Mouse (Mus musculus): ENCODE measurements at regions not wholly inside any gene's neighbourhood (a gene's known extent, or its start where the extent isn't known, plus 50 kb on each side); places are given as distances from the start of the nearest gene placed in this dataset.

DNA sequence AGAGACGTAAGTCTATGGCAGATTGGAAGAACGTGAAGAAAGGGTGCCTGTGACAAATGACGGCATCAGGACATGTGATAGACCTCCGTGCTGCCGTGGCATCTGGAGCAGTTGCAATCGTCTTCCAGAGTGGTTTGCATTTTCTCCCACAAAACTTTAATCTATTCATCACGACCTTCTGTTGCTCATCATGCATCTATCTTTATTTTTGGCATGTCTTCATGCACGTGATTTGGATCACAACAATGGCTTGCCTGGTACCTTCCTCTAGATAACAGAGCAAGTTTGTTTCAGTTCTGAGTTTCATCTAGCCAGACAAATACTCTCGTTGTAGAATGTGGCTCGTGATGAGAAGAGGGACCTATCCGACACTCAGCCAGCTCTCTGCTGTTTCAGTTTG, 164.4 kb upstream of the Spaca1 start:
- no peak for ATAC-seq (ENCODE audit: extremely low read depth, insufficient number of reproducible peaks, low FRiP score, poor library complexity, severe bottlenecking)

DNA sequence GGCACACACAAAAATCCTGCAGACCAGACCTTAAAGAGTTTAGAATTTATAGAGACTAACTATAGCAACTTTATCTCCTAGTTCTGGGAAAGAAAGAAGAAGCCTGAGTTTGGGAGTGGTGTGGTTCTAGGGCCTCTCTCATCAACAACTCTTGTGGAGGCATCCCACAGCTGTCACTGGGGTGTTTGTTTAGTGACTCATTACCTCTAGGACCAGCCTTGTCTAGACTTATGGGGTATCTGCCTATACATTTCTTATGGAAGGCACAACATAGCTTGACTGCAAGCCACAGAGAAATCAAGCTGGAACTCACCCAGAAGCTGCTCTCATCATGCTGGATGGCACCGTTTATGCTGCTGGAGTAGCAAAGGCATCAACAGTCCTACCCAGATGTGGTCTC, 171.9 kb upstream of the Spaca1 start:
- no peak for ATAC-seq (ENCODE audit: extremely low read depth, insufficient number of reproducible peaks, low FRiP score, poor library complexity, severe bottlenecking)

DNA sequence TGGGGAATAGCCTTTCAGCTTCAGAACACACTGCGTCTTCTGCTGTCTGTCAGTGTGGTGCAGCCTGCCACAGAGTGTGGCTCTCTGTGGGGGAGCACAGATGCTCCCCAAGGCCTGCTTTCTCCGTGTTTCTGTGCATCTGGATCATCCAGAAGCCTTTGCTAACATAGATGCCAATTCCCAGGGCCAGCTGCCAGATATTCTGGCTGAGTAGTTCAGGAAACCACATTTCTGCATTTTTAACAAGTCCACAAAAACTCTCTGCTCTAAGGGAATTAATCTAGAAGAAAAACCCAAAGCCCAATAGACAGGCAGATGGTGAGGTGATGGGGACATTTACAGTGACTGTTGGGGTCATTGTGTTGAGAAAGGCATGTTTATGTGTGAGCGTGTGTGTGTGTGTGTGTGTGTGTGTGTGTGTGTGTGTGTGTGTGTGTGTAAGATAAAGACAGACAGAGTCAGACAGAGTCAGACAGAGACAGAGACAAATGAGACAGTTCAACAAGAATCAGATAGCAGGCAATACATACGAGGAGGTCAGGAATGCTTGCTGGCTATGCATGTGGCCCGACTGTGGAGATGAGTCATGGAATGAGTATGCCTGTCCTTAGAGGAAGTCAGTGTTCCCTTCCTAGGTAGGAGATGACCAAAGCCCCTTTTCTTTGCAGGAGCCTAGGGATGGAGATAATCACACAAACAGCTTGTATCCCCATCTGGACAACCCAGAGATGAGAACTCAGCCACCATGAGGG, 176.3 kb upstream of the Spaca1 start:
- ATAC-seq (ENCODE audit: extremely low read depth, insufficient number of reproducible peaks, low FRiP score, poor library complexity, severe bottlenecking), result no peak

DNA sequence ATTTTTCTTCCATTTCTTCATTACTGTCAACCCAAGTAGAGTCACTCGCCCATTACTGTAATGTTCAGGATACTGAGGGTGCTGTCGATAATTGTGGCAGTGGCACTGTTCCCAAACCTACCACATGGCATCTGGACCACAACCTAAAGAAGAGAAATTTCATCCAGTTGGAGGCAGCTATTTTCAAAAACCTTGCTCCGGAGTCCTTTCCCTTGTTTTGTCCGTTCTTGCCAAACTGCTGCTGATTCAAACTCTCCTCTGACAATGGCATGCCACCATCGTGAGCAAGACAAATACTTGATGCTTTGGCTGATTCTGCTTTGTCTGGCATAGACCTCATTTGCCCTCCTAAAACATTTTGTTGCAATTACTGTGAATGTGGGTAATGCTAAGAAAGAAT, 176.9 kb upstream of the Spaca1 start:
- ATAC-seq (ENCODE audit: extremely low read depth, insufficient number of reproducible peaks, low FRiP score, poor library complexity, severe bottlenecking), result no peak

DNA sequence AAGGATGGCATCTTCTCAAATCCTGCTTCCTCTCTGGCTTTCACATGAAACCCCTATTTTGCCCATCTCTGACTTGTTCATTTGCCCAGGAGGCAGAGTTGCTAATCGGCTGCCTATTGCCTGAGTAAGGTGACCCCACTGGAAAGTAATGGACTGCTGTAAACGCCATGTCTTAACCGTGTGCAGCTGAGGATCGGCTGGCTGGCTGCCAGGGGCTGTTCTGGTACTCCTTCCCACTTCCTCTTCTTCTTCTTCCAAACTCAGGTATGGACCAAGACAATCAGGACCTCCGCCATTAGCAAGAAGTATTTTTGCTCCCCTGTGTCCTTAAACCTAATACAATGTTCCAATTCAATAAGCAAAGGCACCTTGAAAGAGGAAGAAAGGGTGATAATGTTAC, 177.6 kb upstream of the Spaca1 start:
- ATAC-seq (ENCODE audit: extremely low read depth, insufficient number of reproducible peaks, low FRiP score, poor library complexity, severe bottlenecking), result no peak

DNA sequence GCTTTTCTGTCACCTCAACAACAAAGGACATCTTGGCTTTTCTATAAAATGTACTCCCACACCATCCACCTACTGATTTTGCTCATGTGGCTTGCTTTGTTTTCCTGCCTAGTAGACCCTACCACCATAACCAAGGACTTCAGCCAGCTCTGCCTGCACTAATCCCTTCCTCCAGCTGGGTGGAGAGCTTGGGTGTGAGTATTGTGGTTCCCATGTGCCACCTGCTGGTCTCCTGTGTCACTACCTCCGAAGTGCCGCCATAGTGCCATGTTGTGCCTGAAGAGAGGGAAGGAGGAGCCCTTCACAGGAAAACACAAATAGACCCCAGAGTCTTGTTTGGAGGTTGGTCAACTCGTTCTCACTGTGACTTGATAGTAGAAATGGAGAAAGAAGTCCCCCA, 181.3 kb upstream of the Spaca1 start:
- ATAC-seq (ENCODE audit: extremely low read depth, insufficient number of reproducible peaks, low FRiP score, poor library complexity, severe bottlenecking), result peak; percentile 41; the same call in 1 of the 2 replicates

DNA sequence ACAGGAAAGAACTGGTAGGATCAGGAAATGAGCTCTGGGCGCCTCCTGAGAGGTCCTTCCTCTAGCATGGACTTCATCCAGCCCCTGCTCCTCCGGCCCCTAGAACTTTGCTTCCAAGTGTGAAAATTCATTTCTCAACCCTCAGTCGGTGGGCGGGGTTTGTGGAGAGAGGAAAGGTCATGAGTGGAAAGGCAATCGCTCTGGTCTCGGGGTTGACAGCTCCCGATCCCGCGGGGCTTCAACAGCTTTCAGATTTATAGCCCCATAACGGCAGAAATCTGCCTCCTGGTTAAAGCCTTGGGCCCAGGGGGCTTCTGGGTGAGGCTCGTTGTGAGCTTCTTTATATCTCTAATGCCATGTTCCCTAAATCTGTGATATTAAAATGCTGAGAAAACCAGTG, 184.2 kb upstream of the Spaca1 start:
- no peak for ATAC-seq (ENCODE audit: extremely low read depth, insufficient number of reproducible peaks, low FRiP score, poor library complexity, severe bottlenecking)

DNA sequence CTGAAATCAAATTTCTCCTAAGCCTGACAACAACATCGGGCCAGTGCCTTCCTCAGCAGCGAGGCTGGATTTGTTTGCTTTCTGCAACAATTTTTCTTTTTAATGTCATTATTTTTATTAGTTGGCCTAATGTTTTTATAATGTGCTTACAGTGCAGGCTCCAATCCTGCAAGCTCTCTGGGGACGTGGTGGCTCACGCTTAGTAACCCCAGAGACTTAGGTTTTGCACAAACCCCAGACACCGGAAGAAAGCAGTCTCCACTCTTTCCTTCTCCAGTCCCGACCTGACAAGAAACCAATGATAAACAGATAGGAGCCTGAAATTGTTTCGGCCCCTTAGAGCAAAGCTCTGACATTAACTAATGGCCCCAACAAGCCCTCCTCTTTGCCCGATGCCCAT, 184.7 kb upstream of the Spaca1 start:
- no peak for ATAC-seq (ENCODE audit: extremely low read depth, insufficient number of reproducible peaks, low FRiP score, poor library complexity, severe bottlenecking)

DNA sequence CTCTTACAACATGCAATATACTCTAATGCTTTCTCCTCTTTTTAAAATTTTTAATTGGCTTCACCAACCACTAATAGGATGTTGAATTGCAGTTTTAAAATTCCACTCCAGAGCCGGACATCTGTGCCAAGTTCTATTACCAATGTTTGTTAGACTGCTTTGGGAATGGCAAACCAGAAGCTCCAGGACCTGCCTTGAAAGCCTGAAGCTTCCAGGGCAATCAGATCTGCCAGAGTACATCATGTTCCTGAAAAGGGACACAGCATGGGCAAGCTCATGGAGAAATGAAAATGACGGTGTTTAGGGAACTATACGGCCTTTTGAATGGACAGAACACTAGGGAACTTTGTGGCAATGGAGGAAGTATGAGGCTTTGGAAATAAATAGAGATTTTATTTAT, 187.8 kb upstream of the Spaca1 start:
- no peak for ATAC-seq (ENCODE audit: extremely low read depth, insufficient number of reproducible peaks, low FRiP score, poor library complexity, severe bottlenecking)

DNA sequence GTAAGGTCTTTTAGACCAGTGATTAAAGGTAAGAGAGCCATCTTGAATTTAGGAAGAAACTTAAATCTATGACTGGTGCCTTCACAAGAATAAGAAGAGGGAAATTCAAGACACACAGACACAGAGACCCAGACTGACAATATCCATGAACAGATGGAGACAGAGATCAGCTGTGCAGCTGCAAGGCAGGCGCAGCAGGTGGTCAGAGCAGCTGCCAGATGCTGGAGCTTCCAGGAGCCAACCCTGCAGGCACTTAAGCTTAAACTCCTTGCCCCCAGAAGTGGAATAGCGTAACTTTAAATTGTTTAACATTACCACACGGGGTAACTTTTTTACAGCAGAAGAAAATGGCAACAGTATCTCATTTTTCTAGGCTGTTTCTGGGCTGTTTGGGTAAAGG, 189.6 kb upstream of the Spaca1 start:
- no peak for ATAC-seq (ENCODE audit: extremely low read depth, insufficient number of reproducible peaks, low FRiP score, poor library complexity, severe bottlenecking)

DNA sequence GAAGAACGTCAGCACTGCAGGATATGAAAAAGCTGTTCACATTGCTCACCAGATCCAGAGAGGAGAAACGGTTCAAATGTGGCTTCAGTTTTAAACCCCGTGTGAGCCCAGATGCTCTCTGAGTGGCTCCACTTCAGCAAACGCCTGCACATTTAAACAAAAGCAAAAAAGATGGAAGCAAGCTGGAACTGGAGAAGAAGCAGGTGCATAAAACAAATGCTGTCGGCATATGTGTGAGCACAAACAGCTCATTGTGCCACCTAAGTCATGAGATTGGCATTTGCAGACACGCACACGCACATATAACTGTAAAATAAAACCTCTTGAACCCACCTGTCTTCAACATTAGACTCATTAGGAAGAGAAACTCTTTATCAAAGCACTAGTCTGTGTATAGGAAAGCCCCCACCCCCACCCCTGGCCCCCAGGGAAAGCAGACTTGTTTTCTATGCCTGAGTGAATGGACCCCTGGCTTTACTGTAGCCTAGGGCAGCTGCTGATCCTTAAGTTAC, 191.1 kb upstream of the Spaca1 start:
- no peak for ATAC-seq (ENCODE audit: extremely low read depth, insufficient number of reproducible peaks, low FRiP score, poor library complexity, severe bottlenecking)

DNA sequence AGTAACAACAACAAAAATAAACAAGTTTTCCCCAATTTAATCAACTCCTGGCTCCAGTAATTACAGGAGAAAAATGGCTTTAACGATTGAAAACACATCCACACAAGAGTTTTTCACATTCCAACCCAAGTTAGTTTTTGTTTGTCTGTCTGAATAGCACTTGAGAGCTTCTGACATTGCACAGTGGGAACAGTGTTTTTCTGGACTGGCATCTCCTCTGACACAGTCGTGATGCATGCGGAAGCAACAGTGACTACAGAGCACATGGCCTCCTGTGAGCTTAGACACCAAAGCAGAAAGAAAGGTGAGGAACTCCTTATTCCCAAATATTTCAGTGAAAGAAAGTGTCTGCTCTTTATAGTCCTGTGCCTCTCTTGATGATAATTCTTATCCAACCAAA, 191.7 kb upstream of the Spaca1 start:
- ATAC-seq (ENCODE audit: extremely low read depth, insufficient number of reproducible peaks, low FRiP score, poor library complexity, severe bottlenecking), result no peak

DNA sequence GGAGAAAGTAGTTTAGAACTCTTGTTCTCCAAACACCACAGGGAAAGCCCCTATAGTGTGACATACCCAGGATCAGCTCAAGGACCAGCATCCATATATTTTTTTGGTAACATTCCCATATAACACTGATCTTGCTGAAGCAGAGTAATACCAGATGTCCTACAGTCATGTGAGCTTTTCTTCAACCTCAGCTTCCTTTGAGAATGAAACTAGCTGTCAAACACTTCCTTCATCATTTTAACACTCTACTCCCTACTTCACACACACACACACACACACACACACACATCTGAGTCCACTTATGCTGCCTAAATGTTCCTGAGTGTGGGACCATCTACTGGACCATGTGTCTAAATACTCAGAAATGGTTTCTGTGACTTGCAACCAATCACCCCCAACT, 209.5 kb upstream of the Spaca1 start:
- no peak for ATAC-seq (ENCODE audit: extremely low read depth, insufficient number of reproducible peaks, low FRiP score, poor library complexity, severe bottlenecking)

DNA sequence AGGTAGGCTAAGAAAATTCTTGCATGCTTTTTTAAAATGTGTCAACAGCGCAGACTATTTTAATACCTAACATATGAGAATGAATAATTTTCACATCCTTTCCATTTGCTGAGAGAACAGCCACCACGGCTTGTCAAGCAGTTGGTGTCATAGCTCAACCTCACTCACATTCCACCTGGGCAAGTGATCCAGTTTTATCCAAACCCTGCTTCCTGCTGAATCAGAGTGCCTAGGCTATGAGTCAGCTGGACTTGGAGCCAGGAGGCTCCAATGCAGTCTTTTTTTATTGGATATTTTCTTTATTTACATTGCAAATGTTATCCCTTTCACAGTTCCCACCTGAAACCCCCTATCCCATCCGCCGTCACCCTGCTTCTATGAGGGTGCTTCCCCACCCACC, 210.5 kb upstream of the Spaca1 start:
- ATAC-seq (ENCODE audit: extremely low read depth, insufficient number of reproducible peaks, low FRiP score, poor library complexity, severe bottlenecking), result no peak

DNA sequence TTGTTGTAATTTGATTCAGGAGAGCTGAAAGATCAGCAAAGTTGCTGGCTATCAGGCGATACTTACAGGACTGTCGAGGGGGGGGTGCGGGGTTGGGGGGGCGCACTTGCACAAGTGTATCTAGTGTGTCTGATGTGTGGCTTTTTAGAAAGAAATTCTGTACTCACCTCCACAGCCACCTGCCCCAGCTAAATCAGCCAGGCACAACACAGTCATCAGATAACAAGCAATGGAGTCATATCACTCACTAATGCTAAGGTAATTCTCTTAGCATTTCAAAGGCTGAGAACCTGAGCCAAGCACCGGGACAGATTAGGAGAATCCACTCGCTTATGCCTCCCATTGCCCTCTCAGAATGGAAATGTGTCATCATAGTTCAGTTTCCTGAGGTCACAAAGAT, 211.8 kb upstream of the Spaca1 start:
- no peak for ATAC-seq (ENCODE audit: extremely low read depth, insufficient number of reproducible peaks, low FRiP score, poor library complexity, severe bottlenecking)

DNA sequence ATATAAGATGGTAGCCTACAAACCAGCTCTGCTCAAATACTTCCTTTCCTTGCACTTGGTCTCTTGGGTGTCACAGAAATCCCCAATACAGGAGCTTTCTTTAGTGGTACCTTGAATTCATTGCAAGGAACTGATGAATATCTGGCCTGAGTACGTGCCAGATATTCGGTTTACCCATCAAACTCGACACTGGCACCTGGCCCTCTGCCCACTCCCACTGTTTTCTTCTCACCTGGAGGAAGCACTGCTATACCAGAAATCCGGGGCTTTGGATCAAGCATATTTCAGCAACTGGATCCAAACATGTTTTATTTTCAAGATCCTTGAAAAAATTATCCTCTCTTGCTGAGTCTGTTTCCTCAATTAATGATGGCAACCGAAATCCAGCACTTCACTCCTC, 214.4 kb upstream of the Spaca1 start:
- ATAC-seq (ENCODE audit: extremely low read depth, insufficient number of reproducible peaks, low FRiP score, poor library complexity, severe bottlenecking), result no peak

DNA sequence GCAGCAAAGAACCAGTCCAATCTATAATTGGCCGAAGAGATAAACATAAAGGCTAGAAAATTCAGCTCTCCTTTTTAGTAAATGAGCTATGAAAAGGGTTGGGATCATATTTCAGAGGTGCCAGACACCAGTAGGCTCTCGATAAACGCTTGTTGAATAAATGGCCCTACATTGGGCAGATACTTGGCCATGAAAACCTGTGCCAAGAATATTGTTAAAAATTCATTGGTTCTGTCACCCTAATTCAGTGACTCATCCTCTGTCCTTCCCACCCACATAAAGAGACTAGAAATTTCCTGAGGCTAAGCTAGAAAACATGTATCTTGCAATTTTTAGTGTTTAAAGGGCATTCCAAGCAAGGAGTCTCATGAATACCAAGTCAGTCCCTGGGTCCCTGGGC, 224.3 kb upstream of the Spaca1 start:
- no peak for ATAC-seq (ENCODE audit: extremely low read depth, insufficient number of reproducible peaks, low FRiP score, poor library complexity, severe bottlenecking)

DNA sequence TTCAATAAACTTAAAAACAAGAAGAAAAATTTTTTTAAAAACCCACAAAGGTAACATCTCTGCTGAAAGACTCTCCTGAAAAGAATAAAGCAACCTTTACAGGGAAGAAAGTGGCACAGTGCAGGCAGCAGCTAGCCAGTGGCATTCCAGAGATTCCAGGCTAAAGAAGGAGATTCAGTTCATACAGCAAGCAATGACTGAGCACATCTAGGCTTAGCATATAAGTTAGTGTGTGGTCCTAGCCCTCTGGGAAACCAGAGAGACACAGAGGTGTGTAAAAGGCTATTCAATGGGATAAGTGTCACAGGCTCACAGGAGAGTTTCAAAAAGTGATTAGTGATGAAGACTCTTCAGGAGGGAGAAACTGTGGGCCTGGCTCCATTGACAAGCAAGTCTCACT, 225.4 kb upstream of the Spaca1 start:
- ATAC-seq (ENCODE audit: extremely low read depth, insufficient number of reproducible peaks, low FRiP score, poor library complexity, severe bottlenecking), result no peak

DNA sequence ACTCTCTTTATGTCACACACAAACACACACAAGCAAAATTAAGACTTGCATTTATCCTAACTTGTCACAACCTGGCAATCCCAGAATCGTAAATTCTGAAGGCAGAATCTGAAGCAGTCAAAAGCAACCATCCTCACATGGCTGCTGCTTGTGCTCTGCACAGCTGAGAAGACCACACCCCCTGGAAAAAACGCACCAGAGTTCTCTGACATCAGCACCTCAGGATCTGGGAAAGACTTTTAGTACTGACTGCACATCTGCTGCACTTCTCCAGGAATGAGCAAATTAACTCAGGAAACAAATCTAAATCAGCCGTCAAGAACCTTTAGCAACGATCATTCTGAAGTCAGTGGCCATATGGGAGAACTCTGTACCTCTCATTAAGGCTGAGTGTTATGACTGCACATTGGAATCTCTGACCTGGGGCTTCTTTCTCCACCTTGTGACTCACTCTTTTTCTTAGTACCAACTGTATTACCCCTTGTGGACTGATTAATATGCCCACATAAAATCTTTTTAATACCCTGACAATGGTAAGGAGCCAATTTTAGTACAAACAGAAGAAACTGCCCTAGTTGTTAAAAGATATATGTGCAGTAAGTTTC, 248.1 kb upstream of the Akirin2 start:
- no peak for ATAC-seq (ENCODE audit: extremely low read depth, insufficient number of reproducible peaks, low FRiP score, poor library complexity, severe bottlenecking)

DNA sequence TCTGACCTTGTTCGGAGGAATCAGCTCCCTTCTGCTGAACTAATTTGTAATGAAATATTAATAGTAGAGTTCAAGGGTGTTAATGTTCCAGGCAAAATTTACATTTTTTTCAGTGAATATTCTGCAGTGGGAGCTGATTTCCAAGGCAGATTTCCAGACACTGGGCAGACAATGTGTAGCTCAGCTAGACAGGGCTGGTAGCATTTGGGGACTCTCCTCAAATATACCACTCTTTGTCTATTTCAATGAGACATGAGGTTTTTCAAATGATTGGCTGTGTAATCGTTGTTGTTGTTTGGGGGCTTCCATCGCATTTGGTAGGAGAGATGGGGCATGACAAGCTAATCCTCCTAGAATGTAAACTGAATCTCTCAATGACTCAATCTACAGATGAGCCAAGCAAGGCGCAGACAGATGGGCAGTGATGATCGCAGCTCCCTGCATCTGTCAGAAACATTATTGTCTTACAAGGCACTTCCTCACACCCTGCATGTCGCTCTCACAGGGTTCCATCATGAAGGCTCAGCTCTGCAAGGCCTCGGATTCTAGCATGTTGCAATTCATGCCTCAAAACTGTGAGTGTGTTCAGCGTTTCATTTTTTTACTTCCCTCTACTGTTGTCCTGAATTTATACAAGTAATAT, 241.7 kb upstream of the Akirin2 start:
- no peak for ATAC-seq (ENCODE audit: extremely low read depth, insufficient number of reproducible peaks, low FRiP score, poor library complexity, severe bottlenecking)

All from neutrophil, adult 5-6 weeks (primary cell).